Mouse (Mus musculus) liver, adult 2 months (tissue): ENCODE results near the gene Fam102a.

ENCODE experiments used
- CTCF ChIP-seq: fragments of 200-500 bp; IDR thresholded peaks from 2 replicates; pipeline ENCODE4 v1.5.1; 2011; ENCODE audit warnings: low read depth, low read length, control low read depth
- POLR2A ChIP-seq: fragments of 200-500 bp; IDR thresholded peaks from 2 replicates; pipeline ENCODE4 v1.6.1; 2011; ENCODE audit warnings: low read length, control low read depth; ENCODE audit not compliant: insufficient read depth; ENCODE audit errors: extremely low read depth

- TF ChIP-seq CTCF: no peak
- no peak for TF ChIP-seq POLR2A
Measured at GRCm38 (mm10) chr2:32541333-32541908, 6.3 kb downstream of the Fam102a start.
